Mouse (Mus musculus): ENCODE results near the gene Gm37240. TPM values are rescaled to one million over a fixed set of nuclear protein-coding genes. Genes with fewer than 3 reads are reported as not detected.
"Not testable (repeated sequence)": the region's sequence is repeated elsewhere in the genome, so short reads cannot be mapped to it uniquely, and the experiment has no call there.

The Gm37240 gene
- polyA plus RNA-seq, 1 experiment from 2014 or later, result 3.2 TPM

GRCm38 (mm10) chr3:84563415-84563814 lies 1323.9 kb downstream of the Gm37240 start:
- Histone ChIP-seq H3K27ac (replicated peaks; ENCODE audit: low read depth, low read length) (no peak overlapping the region), H3K4me1 (ENCODE audit: control insufficient read depth, insufficient read depth, low read length) (no peaks in the 10 kb centered on the region), H3K4me2 (ENCODE audit: low read depth, low read length) (no peak overlapping the region), H3K9me3 (replicated peaks; ENCODE audit: control insufficient read depth, low read length) (no peaks in the 10 kb centered on the region), H3K4me3 (ENCODE audit: low read depth, low read length) (no peak overlapping the region), H3K27me3 (ENCODE audit: control insufficient read depth, insufficient read depth, low read length) (no peaks in the 10 kb centered on the region), H3K36me3 (replicated peaks; ENCODE audit: control insufficient read depth, insufficient read depth, low read depth, low read length) (no peaks in the 10 kb centered on the region), H3K9ac (replicated peaks; ENCODE audit: low read length) (no peak overlapping the region)
- DNase-seq (ENCODE audit: low spot score), result no peak
- ATAC-seq (replicated peaks; ENCODE audit: insufficient number of reproducible peaks, low FRiP score, low TSS enrichment, low read depth), result no peak
- 83% methylated on average over 4 of the region's 4 CpGs for WGBS

- H3K27ac ChIP-seq (replicated peaks; ENCODE audit: low read depth, low read length); H3K9me3 ChIP-seq (replicated peaks; ENCODE audit: control insufficient read depth, low read length); H3K36me3 ChIP-seq (replicated peaks; ENCODE audit: control insufficient read depth, insufficient read depth, low read depth, low read length); DNase-seq (ENCODE audit: low spot score); H3K4me2 ChIP-seq (ENCODE audit: low read depth, low read length); H3K27me3 ChIP-seq (ENCODE audit: control insufficient read depth, insufficient read depth, low read length); ATAC-seq (replicated peaks; ENCODE audit: insufficient number of reproducible peaks, low FRiP score, low TSS enrichment, low read depth); H3K9ac ChIP-seq (replicated peaks; ENCODE audit: low read length); H3K4me1 ChIP-seq (ENCODE audit: control insufficient read depth, insufficient read depth, low read length); H3K4me3 ChIP-seq (ENCODE audit: low read depth, low read length): not testable (repeated sequence)
- WGBS, result 91% methylated on average over 2 of the region's 2 CpGs
Observed at GRCm38 (mm10) chr3:84562911-84563310, 1324.4 kb downstream of the Gm37240 start.

- ATAC-seq (replicated peaks; ENCODE audit: insufficient number of reproducible peaks, low FRiP score, low TSS enrichment, low read depth) (no peak), DNase-seq (ENCODE audit: low spot score) (no peak)
- Histone ChIP-seq H3K4me2 (ENCODE audit: low read depth, low read length) (no peak overlapping the region), H3K4me3 (ENCODE audit: low read depth, low read length) (no peak overlapping the region), H3K27ac (replicated peaks; ENCODE audit: low read depth, low read length) (no peak overlapping the region), H3K9ac (replicated peaks; ENCODE audit: low read length) (no peak overlapping the region), H3K27me3 (ENCODE audit: control insufficient read depth, insufficient read depth, low read length) (no peaks in the 10 kb centered on the region), H3K9me3 (replicated peaks; ENCODE audit: control insufficient read depth, low read length) (no peaks in the 10 kb centered on the region), H3K36me3 (replicated peaks; ENCODE audit: control insufficient read depth, insufficient read depth, low read depth, low read length) (no peaks in the 10 kb centered on the region), H3K4me1 (ENCODE audit: control insufficient read depth, insufficient read depth, low read length) (no peaks in the 10 kb centered on the region)
- 92% methylated on average over 3 of the region's 3 CpGs for WGBS
Observed at GRCm38 (mm10) chr3:84558301-84558700, 1329.0 kb downstream of the Gm37240 start.

GRCm38 (mm10) chr3:84555780-84556179 lies 1331.5 kb downstream of the Gm37240 start:
- Histone ChIP-seq H3K4me2 (ENCODE audit: low read depth, low read length) (no peak overlapping the region), H3K9ac (replicated peaks; ENCODE audit: low read length) (no peak overlapping the region), H3K36me3 (replicated peaks; ENCODE audit: control insufficient read depth, insufficient read depth, low read depth, low read length) (no peaks in the 10 kb centered on the region), H3K9me3 (replicated peaks; ENCODE audit: control insufficient read depth, low read length) (no peaks in the 10 kb centered on the region), H3K27me3 (ENCODE audit: control insufficient read depth, insufficient read depth, low read length) (no peaks in the 10 kb centered on the region), H3K4me3 (ENCODE audit: low read depth, low read length) (no peak overlapping the region), H3K27ac (replicated peaks; ENCODE audit: low read depth, low read length) (no peak overlapping the region), H3K4me1 (ENCODE audit: control insufficient read depth, insufficient read depth, low read length) (no peaks in the 10 kb centered on the region)
- 82% methylated on average over 3 of the region's 3 CpGs for WGBS
- DNase-seq (ENCODE audit: low spot score), result no peak
- ATAC-seq (replicated peaks; ENCODE audit: insufficient number of reproducible peaks, low FRiP score, low TSS enrichment, low read depth), result no peak

- Histone ChIP-seq H3K4me1 (ENCODE audit: control insufficient read depth, insufficient read depth, low read length) (no peaks in the 10 kb centered on the region), H3K4me3 (ENCODE audit: low read depth, low read length) (no peak overlapping the region), H3K9ac (replicated peaks; ENCODE audit: low read length) (no peak overlapping the region), H3K27me3 (ENCODE audit: control insufficient read depth, insufficient read depth, low read length) (no peaks in the 10 kb centered on the region), H3K27ac (replicated peaks; ENCODE audit: low read depth, low read length) (no peak overlapping the region), H3K4me2 (ENCODE audit: low read depth, low read length) (no peak overlapping the region), H3K9me3 (replicated peaks; ENCODE audit: control insufficient read depth, low read length) (no peaks in the 10 kb centered on the region), H3K36me3 (replicated peaks; ENCODE audit: control insufficient read depth, insufficient read depth, low read depth, low read length) (no peaks in the 10 kb centered on the region)
- 59% methylated on average over 8 of the region's 8 CpGs for WGBS
- DNase-seq (ENCODE audit: low spot score), result peak; percentile 9
- no peak for ATAC-seq (replicated peaks; ENCODE audit: insufficient number of reproducible peaks, low FRiP score, low TSS enrichment, low read depth)
Observed at GRCm38 (mm10) chr3:84547177-84547576, 1340.1 kb downstream of the Gm37240 start.

- not testable (repeated sequence) for H3K4me2 ChIP-seq (ENCODE audit: low read depth, low read length); H3K27ac ChIP-seq (replicated peaks; ENCODE audit: low read depth, low read length); H3K9me3 ChIP-seq (replicated peaks; ENCODE audit: control insufficient read depth, low read length); H3K4me1 ChIP-seq (ENCODE audit: control insufficient read depth, insufficient read depth, low read length); H3K9ac ChIP-seq (replicated peaks; ENCODE audit: low read length); ATAC-seq (replicated peaks; ENCODE audit: insufficient number of reproducible peaks, low FRiP score, low TSS enrichment, low read depth); H3K4me3 ChIP-seq (ENCODE audit: low read depth, low read length); H3K27me3 ChIP-seq (ENCODE audit: control insufficient read depth, insufficient read depth, low read length); H3K36me3 ChIP-seq (replicated peaks; ENCODE audit: control insufficient read depth, insufficient read depth, low read depth, low read length)
- WGBS, result 29% methylated on average over 3 of the region's 3 CpGs
- DNase-seq (ENCODE audit: low spot score), result peak; percentile 67
Observed at GRCm38 (mm10) chr3:84542450-84542849, 1344.9 kb downstream of the Gm37240 start.

GRCm38 (mm10) chr3:84541881-84542280 lies 1345.4 kb downstream of the Gm37240 start:
- H3K36me3 ChIP-seq (replicated peaks; ENCODE audit: control insufficient read depth, insufficient read depth, low read depth, low read length), result no peaks in the 10 kb centered on the region
- H3K4me2 ChIP-seq (ENCODE audit: low read depth, low read length), result no peak overlapping the region
- H3K27me3 ChIP-seq (ENCODE audit: control insufficient read depth, insufficient read depth, low read length), result no peaks in the 10 kb centered on the region
- no peak overlapping the region for H3K9ac ChIP-seq (replicated peaks; ENCODE audit: low read length)
- H3K27ac ChIP-seq (replicated peaks; ENCODE audit: low read depth, low read length), result no peak overlapping the region
- ATAC-seq (replicated peaks; ENCODE audit: insufficient number of reproducible peaks, low FRiP score, low TSS enrichment, low read depth) (no peak), DNase-seq (ENCODE audit: low spot score) (no peak)
- 88% methylated on average over 1 of the region's 1 CpGs for WGBS
- no peaks in the 10 kb centered on the region for H3K9me3 ChIP-seq (replicated peaks; ENCODE audit: control insufficient read depth, low read length)
- no peak overlapping the region for H3K4me3 ChIP-seq (ENCODE audit: low read depth, low read length)
- no peaks in the 10 kb centered on the region for H3K4me1 ChIP-seq (ENCODE audit: control insufficient read depth, insufficient read depth, low read length)

- ATAC-seq (replicated peaks; ENCODE audit: insufficient number of reproducible peaks, low FRiP score, low TSS enrichment, low read depth) (no peak), DNase-seq (ENCODE audit: low spot score) (no peak)
- H3K9ac ChIP-seq (replicated peaks; ENCODE audit: low read length), result no peak overlapping the region
- no peaks in the 10 kb centered on the region for H3K9me3 ChIP-seq (replicated peaks; ENCODE audit: control insufficient read depth, low read length)
- no peaks in the 10 kb centered on the region for H3K36me3 ChIP-seq (replicated peaks; ENCODE audit: control insufficient read depth, insufficient read depth, low read depth, low read length)
- H3K27me3 ChIP-seq (ENCODE audit: control insufficient read depth, insufficient read depth, low read length), result no peaks in the 10 kb centered on the region
- H3K4me2 ChIP-seq (ENCODE audit: low read depth, low read length), result no peak overlapping the region
- no peaks in the 10 kb centered on the region for H3K4me1 ChIP-seq (ENCODE audit: control insufficient read depth, insufficient read depth, low read length)
- H3K4me3 ChIP-seq (ENCODE audit: low read depth, low read length), result no peak overlapping the region
- no peak overlapping the region for H3K27ac ChIP-seq (replicated peaks; ENCODE audit: low read depth, low read length)
Observed at GRCm38 (mm10) chr3:84540640-84541039, 1346.7 kb downstream of the Gm37240 start.
